Mouse (Mus musculus) MEL (cell line): ENCODE results near the gene Ifi35. TPM values are rescaled to one million over a fixed set of nuclear protein-coding genes. Genes with fewer than 3 reads are reported as not detected.

Experiments
- DNase-seq: peaks from one replicate; pipeline ENCODE4 v3.0.0; 2011; ENCODE audit warnings: low read depth, low spot score
- H3K27ac ChIP-seq: 2 replicates; pipeline ENCODE4 v1.5.1; 2012; ENCODE audit warnings: low read depth, mild to moderate bottlenecking, control low read depth, low read length, moderate library complexity; ENCODE audit not compliant: control insufficient read depth
- H3K27me3 ChIP-seq, 2 experiments: fragments of 150-350 bp in 1 of 2; sonication (generic) in 1 of 2; 2 replicates each; pipeline ENCODE4 v1.6.1; 2012; ENCODE audit warnings: low read length in 2 of 2, mild to moderate bottlenecking in 2 of 2, improper control_type of control experiment in 1 of 2, moderate library complexity in 1 of 2; ENCODE audit not compliant: insufficient read depth in 2 of 2, control insufficient read depth in 1 of 2
- H3K36me3 ChIP-seq, 2 experiments: 2 replicates each; pipeline ENCODE4 v1.6.1; 2012 to 2014; ENCODE audit warnings: low read length in 2 of 2, improper control_type of control experiment in 1 of 2, inconsistent platforms in 1 of 2, mild to moderate bottlenecking in 1 of 2; ENCODE audit not compliant: insufficient read depth in 2 of 2, control insufficient read depth in 1 of 2
- H3K4me1 ChIP-seq, 2 experiments: fragments of 150-350 bp in 1 of 2; sonication (generic) in 1 of 2; 2 replicates each; pipeline ENCODE4 v1.6.1; 2012; ENCODE audit warnings: low read length in 2 of 2, improper control_type of control experiment in 1 of 2, mild to moderate bottlenecking in 1 of 2; ENCODE audit not compliant: insufficient read depth in 2 of 2, control insufficient read depth in 1 of 2
- H3K4me3 ChIP-seq, 2 experiments: fragments of 150-350 bp in 1 of 2; sonication (generic) in 1 of 2; 2 replicates each; pipeline ENCODE4 v1.5.1; 2012; ENCODE audit warnings: low read depth in 2 of 2, low read length in 2 of 2, mild to moderate bottlenecking in 2 of 2, moderate library complexity in 2 of 2, control low read depth in 1 of 2, improper control_type of control experiment in 1 of 2; ENCODE audit not compliant: control insufficient read depth in 1 of 2, insufficient read depth in 1 of 2
- H3K79me2 ChIP-seq: 2 replicates; pipeline ENCODE4 v1.6.1; 2012; ENCODE audit warnings: mild to moderate bottlenecking, low read length, moderate library complexity; ENCODE audit not compliant: control insufficient read depth, poor library complexity, insufficient read depth
- H3K9ac ChIP-seq: 2 replicates; pipeline ENCODE4 v1.6.1; 2012; ENCODE audit warnings: low read depth, mild to moderate bottlenecking, control low read depth, low read length, moderate library complexity; ENCODE audit not compliant: control insufficient read depth, poor library complexity, severe bottlenecking
- H3K9me3 ChIP-seq: fragments of 150-350 bp; sonication (generic); replicated peaks from 2 replicates; pipeline ENCODE4 v1.6.1; 2012; ENCODE audit warnings: mild to moderate bottlenecking, low read length, improper control_type of control experiment, moderate library complexity; ENCODE audit not compliant: insufficient read depth
- CHD2 ChIP-seq: IDR thresholded peaks from 2 replicates; pipeline ENCODE4 v1.6.1; 2011; ENCODE audit warnings: low read length, improper control_type of control experiment
- CTCF ChIP-seq, 3 experiments: IDR thresholded peaks in 2 of 3; conservative IDR thresholded peaks in 1 of 3; 2 replicates each; pipeline ENCODE4 v1.5.1; 2011 to 2012; ENCODE audit warnings: low read length in 3 of 3, low read depth in 2 of 3, mild to moderate bottlenecking in 2 of 3, improper control_type of control experiment in 1 of 3, inconsistent platforms in 1 of 3, mixed read lengths in 1 of 3, moderate library complexity in 1 of 3; ENCODE audit not compliant: control insufficient read depth in 1 of 3, insufficient read depth in 1 of 3, poor library complexity in 1 of 3, severe bottlenecking in 1 of 3
- E2F4 ChIP-seq: IDR thresholded peaks from 2 replicates; pipeline ENCODE4 v1.6.1; 2011; ENCODE audit warnings: low read depth, low read length, improper control_type of control experiment, borderline replicate concordance
- EP300 ChIP-seq, 2 experiments: IDR thresholded peaks; 2 replicates each; pipeline ENCODE4 v1.6.1; 2011; ENCODE audit warnings: improper control_type of control experiment in 2 of 2, low read length in 2 of 2, low read depth in 1 of 2, mild to moderate bottlenecking in 1 of 2
- ETS1 ChIP-seq: IDR thresholded peaks from 2 replicates; pipeline ENCODE4 v1.6.1; 2012; ENCODE audit warnings: low read depth, mild to moderate bottlenecking, inconsistent platforms, low read length, improper control_type of control experiment, moderate library complexity
- GABPA ChIP-seq: IDR thresholded peaks from 2 replicates; pipeline ENCODE4 v1.6.1; 2012; ENCODE audit warnings: low read depth, mild to moderate bottlenecking, inconsistent platforms, low read length, improper control_type of control experiment, moderate library complexity
- HCFC1 ChIP-seq: IDR thresholded peaks from 2 replicates; pipeline ENCODE4 v1.6.1; 2012; ENCODE audit warnings: low read depth, mild to moderate bottlenecking, inconsistent platforms, low read length, improper control_type of control experiment, moderate library complexity
- JUND ChIP-seq: IDR thresholded peaks from 2 replicates; pipeline ENCODE4 v1.6.1; 2011; ENCODE audit warnings: low read depth, mild to moderate bottlenecking, improper control_type of control experiment, low read length
- MAFK ChIP-seq: IDR thresholded peaks from 2 replicates; pipeline ENCODE4 v1.6.1; 2011; ENCODE audit warnings: low read depth, mild to moderate bottlenecking, low read length, improper control_type of control experiment, borderline replicate concordance
- MAX ChIP-seq: IDR thresholded peaks from 2 replicates; pipeline ENCODE4 v1.6.1; 2011; ENCODE audit warnings: low read length, improper control_type of control experiment
- MAZ ChIP-seq: IDR thresholded peaks from 2 replicates; pipeline ENCODE4 v1.6.1; 2012; ENCODE audit warnings: low read depth, mild to moderate bottlenecking, inconsistent platforms, low read length, improper control_type of control experiment
- MXI1 ChIP-seq: IDR thresholded peaks from 2 replicates; pipeline ENCODE4 v1.6.1; 2011; ENCODE audit warnings: mild to moderate bottlenecking, low read depth, low read length, improper control_type of control experiment
- MYB ChIP-seq: IDR thresholded peaks from 2 replicates; pipeline ENCODE4 v1.6.1; 2011; ENCODE audit warnings: mild to moderate bottlenecking, low read depth, low read length, improper control_type of control experiment
- MYC ChIP-seq: IDR thresholded peaks from 2 replicates; pipeline ENCODE4 v1.6.1; 2011; ENCODE audit warnings: low read depth, mild to moderate bottlenecking, low read length, improper control_type of control experiment, moderate library complexity
- NELFE ChIP-seq: IDR thresholded peaks from 2 replicates; pipeline ENCODE4 v1.6.1; 2011; ENCODE audit warnings: low read depth, low read length, improper control_type of control experiment
- NRF1 ChIP-seq: IDR thresholded peaks from 2 replicates; pipeline ENCODE4 v1.6.1; 2014; ENCODE audit warnings: low read depth, mild to moderate bottlenecking, inconsistent platforms, low read length, improper control_type of control experiment, moderate library complexity; ENCODE audit not compliant: poor library complexity, insufficient read depth, severe bottlenecking
- POLR2A ChIP-seq, 2 experiments: IDR thresholded peaks; 2 replicates each; pipeline ENCODE4 v1.6.1; 2011 to 2012; ENCODE audit warnings: low read length in 2 of 2, mild to moderate bottlenecking in 2 of 2, control low read depth in 1 of 2, improper control_type of control experiment in 1 of 2, low read depth in 1 of 2, moderate library complexity in 1 of 2; ENCODE audit not compliant: control insufficient read depth in 1 of 2, insufficient read depth in 1 of 2, poor library complexity in 1 of 2
- RCOR1 ChIP-seq: IDR thresholded peaks from 2 replicates; pipeline ENCODE4 v1.6.1; 2012; ENCODE audit warnings: low read depth, mild to moderate bottlenecking, inconsistent platforms, low read length, improper control_type of control experiment
- SIN3A ChIP-seq: IDR thresholded peaks from 2 replicates; pipeline ENCODE4 v1.6.1; 2012; ENCODE audit warnings: low read length, improper control_type of control experiment, inconsistent platforms
- SMC3 ChIP-seq: IDR thresholded peaks from 2 replicates; pipeline ENCODE4 v1.6.1; 2011; ENCODE audit warnings: low read depth, low read length, improper control_type of control experiment
- TAL1 ChIP-seq: IDR thresholded peaks from 2 replicates; pipeline ENCODE4 v1.6.1; 2012; ENCODE audit warnings: mild to moderate bottlenecking, inconsistent platforms, low read length, moderate library complexity, mixed read lengths
- TCF12 ChIP-seq: IDR thresholded peaks from 2 replicates; pipeline ENCODE4 v1.6.1; 2014; ENCODE audit warnings: low read depth, mild to moderate bottlenecking, inconsistent platforms, low read length, improper control_type of control experiment, moderate library complexity
- UBTF ChIP-seq: IDR thresholded peaks from 2 replicates; pipeline ENCODE4 v1.6.1; 2012; ENCODE audit warnings: low read depth, mild to moderate bottlenecking, inconsistent platforms, low read length, improper control_type of control experiment, moderate library complexity, borderline replicate concordance; ENCODE audit not compliant: insufficient read depth
- USF2 ChIP-seq, 2 experiments: IDR thresholded peaks; 2 replicates each; pipeline ENCODE4 v1.6.1; 2011 to 2012; ENCODE audit warnings: improper control_type of control experiment in 2 of 2, low read length in 2 of 2, borderline replicate concordance in 1 of 2, inconsistent platforms in 1 of 2, low read depth in 1 of 2, mild to moderate bottlenecking in 1 of 2; ENCODE audit not compliant: insufficient read depth in 1 of 2
- ZKSCAN1 ChIP-seq: IDR thresholded peaks from 2 replicates; pipeline ENCODE4 v1.6.1; 2012; ENCODE audit warnings: low read depth, mild to moderate bottlenecking, inconsistent platforms, low read length, improper control_type of control experiment, moderate library complexity
- polyA plus RNA-seq, 2 experiments: library from polyadenylated mRNA; stranded (reverse) in 1 of 2; unstranded in 1 of 2; fragments of >175 nt in 1 of 2; fragments of >200 nt in 1 of 2; gene quantifications; 2 replicates each; pipeline versions ENCODE4 v1.2.1 to v1.2.4; 2012; ENCODE audit warnings: low replicate concordance in 2 of 2, low read depth in 1 of 2; ENCODE audit not compliant: insufficient read length in 2 of 2, insufficient read depth in 1 of 2, missing spikeins in 1 of 2
- total RNA-seq: library from RNA; depleted of rRNA; stranded (reverse); fragments of 300-350 nt; gene quantifications from 2 replicates; pipeline ENCODE4 v1.2.3, GENCODE M21; 2012

Gene Ifi35
- total and polyA plus RNA-seq, 3 experiments: 35.5 to 146 (median 64.4) TPM

GRCm38 (mm10) chr11:101424925-101425813 lies 23.0 kb upstream of the Ifi35 start, which contains the start of the genes Rundc1 and Ptges3l (continued):
- no peak for TF ChIP-seq SMC3
- peak; percentile 67; the same call in 1 of the 2 replicates for TF ChIP-seq MYC
- TF ChIP-seq TCF12: peak; percentile 71
- no peak for TF ChIP-seq ZKSCAN1
- TF ChIP-seq SIN3A: peak; percentile 98
- TF ChIP-seq NRF1: peak; percentile 53
- TF ChIP-seq CHD2: no peak
- peak; percentile 64 to 76; a peak in 2 of 4 replicates for TF ChIP-seq POLR2A (IDR thresholded peaks at IDR 0.05; ENCODE audit: control insufficient read depth in 1 of 2, insufficient read depth in 1 of 2, low read depth in 1 of 2, low read length in 2 of 2, poor library complexity in 1 of 2)
- TF ChIP-seq MAFK: no peak
- TF ChIP-seq MAX: peak; percentile 57
- TF ChIP-seq JUND: no peak
- TF ChIP-seq RCOR1: peak; percentile 65
- peak in 2 of 3 experiments; percentile 31 to 42; a peak in 4 of 6 replicates for TF ChIP-seq CTCF (IDR thresholded peaks at IDR 0.05 in 2 of 3, conservative IDR thresholded peaks at IDR 0.05 in 1 of 3; ENCODE audit: control insufficient read depth in 1 of 3, insufficient read depth in 1 of 3, low read depth in 2 of 3, low read length in 3 of 3, poor library complexity in 1 of 3, severe bottlenecking in 1 of 3)
- TF ChIP-seq MYB: no peak
- no peak for TF ChIP-seq GABPA
- no peak for TF ChIP-seq USF2 (IDR thresholded peaks at IDR 0.05; ENCODE audit: borderline replicate concordance in 1 of 2, insufficient read depth in 1 of 2, low read depth in 1 of 2, low read length in 2 of 2)
- peak; percentile 85 for TF ChIP-seq HCFC1
- TF ChIP-seq MXI1: peak; percentile 95
- TF ChIP-seq NELFE: peak; percentile 76
- peak; percentile 31; the same call in 1 of the 2 replicates for TF ChIP-seq UBTF
- TF ChIP-seq ETS1: peak; percentile 57; the same call in 1 of the 2 replicates

DNA sequence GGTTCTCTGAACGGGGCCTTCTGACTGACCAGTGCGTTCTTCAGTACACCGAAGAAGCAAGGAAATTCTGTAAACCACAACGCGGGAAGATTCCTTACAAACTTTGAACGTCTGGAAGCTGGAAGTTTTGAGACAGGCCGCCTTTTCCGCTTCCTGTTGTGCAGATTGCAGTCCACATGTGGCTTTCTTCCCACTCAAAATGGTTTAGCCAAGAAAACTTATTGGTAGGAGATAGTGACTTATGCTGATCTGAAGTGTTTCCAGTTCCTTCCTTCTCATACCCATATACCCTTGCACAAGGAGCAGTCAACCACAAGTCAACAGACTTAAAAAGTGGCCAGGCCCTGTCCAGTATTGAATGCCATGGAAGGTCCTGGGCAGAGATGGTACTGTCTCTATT lies 22.0 kb upstream of the Ifi35 start:
- Histone ChIP-seq H3K27me3 (no peaks in the 10 kb centered on the region), H3K9me3 (no peaks in the 10 kb centered on the region), H3K79me2 (peaks cover 20% of the 10 kb centered on the region), H3K4me1 (peaks cover 5 to 20% of the 10 kb centered on the region in 2 experiments), H3K27ac (peak overlapping the region; percentile 59; the same call in 1 of the 2 replicates), H3K4me3 (peak overlapping the region; percentile 85 to 91), H3K9ac (peak overlapping the region; percentile 85), H3K36me3 (peaks cover 7 to 13% of the 10 kb centered on the region in 2 experiments)
- TF ChIP-seq EP300 (IDR thresholded peaks at IDR 0.05; ENCODE audit: low read depth in 1 of 2, low read length in 2 of 2) (0 out of 4 replicates have a peak, but pooled peaks of 1 of the 2 experiments have one; percentile 1), MYB (no peak), E2F4 (no peak), MXI1 (0 out of 2 replicates have a peak, but pooled peaks have one; percentile 0), MAZ (no peak), MAX (peak; percentile 57), SIN3A (no peak), ETS1 (no peak), MAFK (no peak), TAL1 (no peak)
- DNase-seq: peak; percentile 62
